Mouse (Mus musculus): Measurements from ENCODE around the gene Usp31. TPM values are rescaled to one million over a fixed set of nuclear protein-coding genes. Genes with fewer than 3 reads are reported as not detected.

Gene Usp31
- total and polyA plus RNA-seq, 3 experiments = 3.1 to 16.1 (median 12.5) TPM

DNA sequence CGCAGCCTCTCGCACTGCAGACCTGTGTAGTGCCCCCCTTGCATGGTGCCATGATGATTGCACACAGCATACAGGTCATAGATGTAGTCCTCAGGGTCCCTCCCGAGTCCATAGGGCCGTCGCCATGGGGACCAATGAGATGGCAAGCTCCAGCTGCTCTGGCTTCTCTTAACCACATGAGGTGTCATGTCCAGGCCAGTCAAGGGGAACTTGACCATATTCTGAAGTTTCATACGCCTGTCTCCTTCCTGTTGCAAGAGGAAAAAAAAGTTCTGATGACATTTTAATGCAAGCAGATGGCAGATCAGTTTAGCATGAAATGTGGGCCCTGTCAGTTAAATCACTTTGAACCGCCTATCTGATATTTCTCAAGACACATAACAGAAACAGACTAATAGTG, 48.2 kb downstream of the Usp31 start:
- DNase-seq = no peak

DNA sequence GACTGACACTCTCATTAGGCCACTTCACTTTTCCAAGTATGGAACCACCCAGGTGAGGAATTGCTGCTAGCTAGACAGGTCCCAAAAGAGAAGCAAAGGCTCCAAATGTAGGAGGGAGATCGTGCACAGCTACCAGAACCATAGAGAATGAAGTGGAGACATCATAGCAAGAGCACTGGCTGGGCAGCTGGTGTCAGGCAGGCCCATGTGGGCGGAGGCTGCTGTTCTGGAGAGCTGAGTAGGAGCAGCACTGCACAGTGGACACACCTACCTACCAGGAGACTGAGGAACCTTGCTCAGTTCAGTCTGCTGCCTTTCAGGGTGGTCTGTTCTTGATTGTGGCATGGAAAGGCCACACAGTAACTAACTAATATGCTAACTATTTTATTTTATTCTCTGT, 52.4 kb downstream of the Usp31 start:
- no peak for DNase-seq

DNA sequence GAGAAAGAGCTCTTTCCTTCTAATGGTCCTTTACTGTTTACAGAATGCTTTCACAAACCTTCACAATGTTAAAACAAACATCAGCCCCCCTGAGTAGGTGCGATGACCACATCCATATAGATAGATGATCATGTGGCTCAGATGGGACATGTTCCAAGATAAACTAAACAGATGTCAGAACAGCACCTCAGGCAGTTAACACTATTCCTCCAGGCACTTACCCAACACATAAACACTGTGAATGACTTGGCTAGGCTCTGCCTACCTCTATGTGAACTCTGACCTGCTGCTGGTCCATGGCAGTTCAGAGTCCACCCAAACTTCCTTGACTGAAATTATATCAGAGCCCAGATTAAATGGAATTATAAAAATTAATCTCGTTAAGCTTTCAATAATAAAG, 54.4 kb downstream of the Usp31 start:
- DNase-seq = no peak

DNA sequence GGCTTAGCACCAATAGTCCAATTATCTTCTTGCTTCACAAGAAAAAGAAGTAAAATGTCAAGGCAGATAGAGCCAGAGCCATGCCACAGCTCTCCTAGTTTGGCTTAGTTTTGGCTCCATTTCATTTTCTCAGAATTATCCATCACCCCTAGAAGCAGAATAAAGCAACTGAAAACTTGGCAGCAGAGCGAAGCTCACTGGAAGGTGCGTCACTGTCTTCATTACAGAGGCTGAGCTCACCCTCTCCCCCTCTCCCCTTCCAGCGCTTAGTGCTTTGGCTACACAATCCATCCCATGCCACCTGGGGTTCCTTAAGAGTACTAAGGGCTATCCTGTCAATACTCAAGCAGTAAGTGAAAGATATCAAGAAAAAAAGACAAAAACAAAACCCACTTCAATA, 56.3 kb downstream of the Usp31 start:
- peak; percentile 62 for DNase-seq

DNA sequence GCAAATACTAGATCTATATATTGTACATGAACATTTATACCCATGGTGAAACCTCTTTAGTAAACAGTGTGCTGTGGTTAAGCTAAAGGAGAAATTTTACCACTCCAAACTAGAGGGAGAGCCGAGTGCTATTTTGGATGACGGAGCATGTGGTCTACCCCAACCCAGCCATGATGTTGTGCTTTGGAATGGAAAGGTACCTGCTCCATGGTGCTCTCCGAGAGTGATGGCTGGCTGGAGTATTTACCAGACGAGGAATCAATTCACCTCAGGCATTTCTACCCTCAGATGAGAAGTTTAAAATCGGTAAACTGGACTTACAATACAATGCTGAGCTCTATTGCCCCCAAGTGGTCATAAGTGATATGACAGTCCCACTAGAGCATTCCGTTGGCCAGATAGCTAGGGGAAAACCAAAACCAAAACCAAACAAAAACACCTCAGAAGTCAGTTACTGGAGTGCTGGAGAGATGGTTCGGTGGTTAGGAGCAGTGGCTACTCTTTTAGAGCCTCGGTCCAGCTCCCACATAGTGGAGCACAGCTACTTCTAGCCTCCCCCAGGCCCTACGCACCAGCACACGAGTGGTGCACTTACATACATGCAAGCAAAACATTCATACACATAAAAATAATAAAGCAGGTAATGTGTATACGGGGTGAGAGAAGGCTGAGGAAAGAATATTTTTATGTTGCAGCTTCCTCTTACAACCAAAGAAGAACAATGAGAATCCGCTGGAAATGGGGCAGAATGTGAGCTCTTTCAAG, 65.9 kb downstream of the Usp31 start:
- peak; percentile 66 for DNase-seq

DNA sequence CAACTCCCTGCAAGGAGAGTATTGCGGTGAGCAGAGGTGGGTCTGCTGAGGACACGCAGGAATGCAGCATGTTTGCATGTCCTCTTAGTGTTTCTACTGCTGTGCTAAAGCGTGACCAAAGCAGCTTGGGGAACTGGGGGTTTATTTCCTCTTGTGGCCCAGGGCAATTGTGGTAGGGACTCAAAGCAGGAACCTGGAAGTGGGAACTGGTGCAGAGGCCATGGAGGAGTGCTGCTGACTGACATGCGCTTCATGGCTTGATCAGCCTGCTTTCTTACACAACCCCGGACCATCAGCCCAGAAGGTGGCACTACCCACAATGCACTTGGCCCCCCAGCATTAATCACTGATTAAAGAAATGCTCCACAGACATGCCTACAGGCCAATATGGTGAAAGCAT, 70.3 kb downstream of the Usp31 start:
- DNase-seq = no peak

DNA sequence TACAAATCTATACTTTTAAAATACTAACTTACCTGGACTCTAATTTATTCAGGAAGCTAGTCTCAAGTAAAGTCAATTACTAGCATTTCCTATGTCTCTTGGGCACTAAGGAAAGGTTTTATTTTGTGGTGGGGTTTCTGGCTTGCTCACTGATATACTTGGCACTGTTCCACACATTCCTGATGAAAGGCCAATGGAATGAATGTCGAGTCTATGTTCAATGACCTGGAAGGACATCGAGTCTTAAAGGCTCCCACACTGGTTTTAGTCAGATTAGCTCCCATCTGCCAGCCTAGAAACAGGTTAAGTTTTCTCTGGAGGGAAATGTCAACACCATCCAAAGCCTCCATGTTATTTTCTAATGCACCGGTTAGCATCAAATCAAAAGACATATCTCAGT, 72.8 kb downstream of the Usp31 start:
- no peak for DNase-seq

DNA sequence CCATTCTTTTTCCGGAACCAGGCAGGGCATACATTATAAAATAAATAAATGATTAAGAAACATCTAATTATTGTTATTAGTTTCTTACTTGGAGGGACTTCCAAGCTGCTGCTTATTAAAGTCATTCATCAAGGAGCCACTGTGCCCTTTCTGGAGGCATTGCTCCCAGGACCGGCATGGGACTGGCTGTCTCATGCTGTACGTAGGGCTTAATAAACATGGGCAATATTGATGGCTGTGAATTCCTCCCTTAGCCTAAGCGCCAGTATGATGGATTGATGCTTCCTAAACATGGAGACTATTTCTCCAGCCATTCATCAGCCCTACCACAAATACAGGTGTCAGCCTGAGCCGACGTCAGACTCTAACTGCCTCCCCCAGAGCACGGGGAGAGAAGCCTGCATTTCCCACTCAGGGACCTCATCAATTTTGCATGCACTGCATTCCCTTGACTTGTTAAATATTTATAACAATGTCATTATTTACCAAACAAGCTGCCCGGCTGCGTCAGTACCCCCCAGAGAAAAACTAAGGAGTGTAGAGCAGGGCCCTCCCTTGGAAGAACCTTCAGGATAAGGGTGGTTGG, 84.1 kb downstream of the Usp31 start:
- DNase-seq = no peak

DNA sequence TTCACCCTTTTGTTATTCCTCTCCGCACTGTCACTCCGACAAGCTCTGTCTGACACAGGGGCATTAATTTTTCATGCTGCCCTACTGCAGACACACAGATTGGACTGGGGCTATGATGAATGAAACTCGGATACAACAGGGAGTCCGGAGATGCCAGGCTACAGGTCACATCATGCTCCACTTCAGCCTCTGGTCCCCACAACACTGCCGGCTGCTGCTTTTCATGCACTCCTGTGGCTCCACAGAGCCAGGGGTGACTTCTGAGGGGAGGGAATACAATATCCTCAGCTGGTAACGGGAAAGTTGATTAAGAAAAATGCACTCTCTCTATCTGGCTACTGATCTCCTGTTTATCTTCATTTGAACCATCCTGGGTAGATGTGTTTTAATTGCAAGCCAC, 84.6 kb downstream of the Usp31 start:
- no peak for DNase-seq

DNA sequence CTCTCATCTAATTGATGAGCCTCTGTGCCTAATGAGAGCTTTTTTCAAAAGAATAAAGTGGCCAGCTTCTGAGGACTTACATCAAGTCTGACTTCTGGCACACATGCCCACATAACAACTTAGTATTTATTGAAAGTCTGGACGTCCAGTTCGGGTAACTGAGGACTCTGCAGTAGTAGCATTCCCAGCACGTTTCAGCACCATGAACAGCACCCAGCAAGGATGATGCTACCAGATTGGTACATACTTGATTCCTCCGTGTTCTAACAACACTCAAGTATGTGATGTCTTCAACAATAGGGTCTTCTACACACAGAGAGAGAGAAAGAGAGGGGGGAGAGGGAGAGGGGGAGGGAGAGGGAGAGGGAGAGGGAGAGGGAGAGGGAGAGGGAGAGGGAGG, 105.4 kb downstream of the Usp31 start:
- no peak for DNase-seq

DNA sequence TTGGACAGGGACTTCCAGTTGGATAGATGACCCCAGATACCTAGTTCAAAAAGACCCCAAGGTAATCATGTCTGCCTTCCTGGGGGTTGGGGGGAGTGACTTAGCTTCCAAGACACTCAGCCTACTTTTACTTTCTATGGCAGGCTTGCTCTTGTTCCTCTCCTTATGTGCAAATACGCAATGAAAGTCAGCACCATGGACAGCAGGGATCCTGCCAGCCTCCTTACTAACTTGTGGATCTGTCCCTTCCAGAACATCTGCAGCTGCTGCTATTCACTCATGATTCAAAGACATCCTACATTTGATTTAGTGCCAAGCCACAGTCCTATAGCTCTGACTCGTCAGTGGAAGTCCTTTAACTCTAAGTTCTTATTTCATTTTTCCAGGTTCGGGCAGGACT, 110.7 kb downstream of the Usp31 start:
- no peak for DNase-seq

DNA sequence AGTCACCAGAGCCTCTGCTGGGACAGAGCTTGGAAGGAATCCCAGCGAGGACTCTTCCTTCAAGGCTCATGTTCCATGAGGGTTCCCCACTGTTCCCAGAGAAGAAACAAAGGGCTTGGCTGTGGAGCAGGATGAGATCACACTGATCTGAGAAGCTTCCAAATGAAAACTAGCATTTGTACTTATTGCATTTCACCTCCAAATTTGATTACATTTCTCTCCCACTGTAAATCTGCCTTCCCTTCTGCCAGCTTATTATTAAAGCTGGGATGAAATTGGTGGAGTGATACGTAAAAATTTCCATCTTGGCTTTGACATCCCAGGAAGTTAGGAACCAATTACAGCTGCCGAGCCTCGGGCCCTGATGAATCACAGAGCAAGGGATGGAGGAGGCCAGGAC, 111.6 kb downstream of the Usp31 start:
- DNase-seq = no peak

DNA sequence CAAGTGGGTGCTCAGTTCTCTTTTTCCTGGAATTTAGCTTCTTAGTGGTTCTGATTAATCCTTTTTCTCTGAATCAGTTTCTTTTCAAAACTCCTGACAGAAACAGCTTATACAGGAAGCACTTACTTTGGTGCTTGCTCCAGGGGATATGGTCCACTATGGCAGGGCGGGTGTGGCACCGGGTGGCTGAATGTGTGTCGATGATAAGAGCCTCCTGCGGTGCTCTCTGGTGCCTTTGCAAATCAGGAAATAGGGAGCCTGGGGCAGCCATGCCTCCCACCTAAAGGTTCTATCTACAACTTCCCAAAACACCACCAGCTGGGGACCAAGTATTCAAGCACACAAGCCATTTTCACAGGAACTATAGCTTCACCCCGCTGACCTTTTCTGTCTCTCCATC, 112.0 kb downstream of the Usp31 start:
- DNase-seq = no peak

DNA sequence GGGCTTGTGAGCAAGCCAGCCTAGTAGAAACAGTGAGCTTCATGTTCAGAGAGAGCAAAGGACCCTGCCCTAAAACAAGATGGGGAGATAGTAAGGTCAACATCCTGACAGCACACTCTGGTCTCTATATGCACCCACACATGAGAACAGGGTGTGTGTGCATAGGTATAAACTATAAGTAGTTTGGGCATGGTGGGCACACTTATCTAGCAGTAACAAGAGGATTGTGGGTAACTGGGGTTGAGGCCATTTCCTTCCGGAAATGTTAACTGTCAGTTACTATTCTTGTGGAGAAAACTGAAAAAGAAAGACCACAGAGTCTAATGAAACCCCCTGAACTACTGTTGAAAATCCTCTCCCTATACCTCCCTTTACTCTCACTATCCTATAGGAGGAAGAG, 112.4 kb downstream of the Usp31 start:
- DNase-seq = no peak

Other genes starting within 250 kb of the Usp31 start
- gene Scnn1g, start 27.2 kb upstream of the Usp31 start, total RNA-seq (2021) = under 1 TPM in 1 of 2 experiments, not detected in 1; 0.14 TPM
- gene Scnn1g, start 27.2 kb upstream of the Usp31 start, polyA plus RNA-seq (2012; rRNA removed) = 0.04 and 0.06 TPM in 2 replicates
- not detected for gene Scnn1b, start 157.8 kb upstream of the Usp31 start, total RNA-seq (2021)
- gene Scnn1b, start 157.8 kb upstream of the Usp31 start, polyA plus RNA-seq (2012; rRNA removed) = 0.41 and 0.52 TPM in 2 replicates

All from adrenal gland, adult 2 months (tissue).